Mouse (Mus musculus): ENCODE measurements around the gene Draxin. TPM values are rescaled to one million over a fixed set of nuclear protein-coding genes. Genes with fewer than 3 reads are reported as not detected.

Gene Draxin
- total and polyA plus RNA-seq, 3 experiments, result 0.29 to 0.41 TPM; not detected in 1

GRCm38 (mm10) chr4:148150953-148151266 is 20.4 kb upstream of the Draxin start:
- H3K4me1 ChIP-seq (ENCODE audit: control insufficient read depth, insufficient read depth, low read length), result 0 out of 2 replicates have a peak, but pooled peaks cover 3% of the 10 kb centered on the region
- no peaks in the 10 kb centered on the region for H3K27me3 ChIP-seq (ENCODE audit: control insufficient read depth, insufficient read depth, low read length)
- DNase-seq, result no peak
- peak overlapping the region; percentile 97 for H3K27ac ChIP-seq
- 26% methylated on average over 3 of the region's 3 CpGs for WGBS
- no peaks in the 10 kb centered on the region for H3K79me2 ChIP-seq (replicated peaks; ENCODE audit: control insufficient read depth, insufficient read depth, low read length)
- intact Hi-C loops (cut with DNase I), result loop anchor here (5.0 kb wide), 1 partner anchor 109 kb away; no protein-coding TSS in a partner anchor
- H3K9ac ChIP-seq (ENCODE audit: low read depth, low read length), result no peak overlapping the region
- no peaks in the 10 kb centered on the region for H3K36me3 ChIP-seq (ENCODE audit: control insufficient read depth, insufficient read depth, low read length)
- TF ChIP-seq POLR2A (IDR thresholded peaks at IDR 0.05; ENCODE audit: insufficient read depth, low read depth, low read length) (no peak), EP300 (IDR thresholded peaks at IDR 0.05; ENCODE audit: insufficient read depth, low read depth, low read length) (no peak), CTCF (IDR thresholded peaks at IDR 0.05) (no peak)
- H3K4me3 ChIP-seq, result peak overlapping the region; percentile 74

GRCm38 (mm10) chr4:148150242-148150641 is 19.7 kb upstream of the Draxin start:
- TF ChIP-seq POLR2A (IDR thresholded peaks at IDR 0.05; ENCODE audit: insufficient read depth, low read depth, low read length), result no peak
- TF ChIP-seq EP300 (IDR thresholded peaks at IDR 0.05; ENCODE audit: insufficient read depth, low read depth, low read length), result no peak
- no peak for TF ChIP-seq CTCF (IDR thresholded peaks at IDR 0.05)
- no peak overlapping the region for H3K4me3 ChIP-seq
- 73% methylated on average over 7 of the region's 7 CpGs for WGBS
- no peak overlapping the region for H3K9ac ChIP-seq (ENCODE audit: low read depth, low read length)
- no peak for DNase-seq
- no peak overlapping the region for H3K27ac ChIP-seq
- intact Hi-C loops (cut with DNase I), result loop anchor here (5.0 kb wide), 1 partner anchor 108 kb away; no protein-coding TSS in a partner anchor
- no peaks in the 10 kb centered on the region for H3K27me3 ChIP-seq (ENCODE audit: control insufficient read depth, insufficient read depth, low read length)
- 0 out of 2 replicates have a peak, but pooled peaks cover 3% of the 10 kb centered on the region for H3K4me1 ChIP-seq (ENCODE audit: control insufficient read depth, insufficient read depth, low read length)
- no peaks in the 10 kb centered on the region for H3K79me2 ChIP-seq (replicated peaks; ENCODE audit: control insufficient read depth, insufficient read depth, low read length)
- no peaks in the 10 kb centered on the region for H3K36me3 ChIP-seq (ENCODE audit: control insufficient read depth, insufficient read depth, low read length)

- Histone ChIP-seq H3K27ac (no peak overlapping the region), H3K27me3 (ENCODE audit: control insufficient read depth, insufficient read depth, low read length) (no peaks in the 10 kb centered on the region), H3K36me3 (ENCODE audit: control insufficient read depth, insufficient read depth, low read length) (no peaks in the 10 kb centered on the region), H3K79me2 (replicated peaks; ENCODE audit: control insufficient read depth, insufficient read depth, low read length) (no peaks in the 10 kb centered on the region), H3K9ac (ENCODE audit: low read depth, low read length) (no peak overlapping the region), H3K4me3 (no peak overlapping the region), H3K4me1 (ENCODE audit: control insufficient read depth, insufficient read depth, low read length) (0 out of 2 replicates have a peak, but pooled peaks cover 3% of the 10 kb centered on the region)
- no peak for DNase-seq
- no peak for TF ChIP-seq CTCF (IDR thresholded peaks at IDR 0.05)
- no peak for TF ChIP-seq POLR2A (IDR thresholded peaks at IDR 0.05; ENCODE audit: insufficient read depth, low read depth, low read length)
- TF ChIP-seq EP300 (IDR thresholded peaks at IDR 0.05; ENCODE audit: insufficient read depth, low read depth, low read length), result no peak
- WGBS, result 51% methylated on average over 12 of the region's 12 CpGs
- intact Hi-C loops (cut with DNase I), result no loop called here
These were observed 19.0 kb upstream of the Draxin start for GRCm38 (mm10) chr4:148149540-148149939.

GRCm38 (mm10) chr4:148147714-148148113 is 17.2 kb upstream of the Draxin start:
- H3K27ac ChIP-seq, result no peak overlapping the region
- 90% methylated on average over 2 of the region's 2 CpGs for WGBS
- DNase-seq, result no peak

GRCm38 (mm10) chr4:148143721-148144120 is 13.2 kb upstream of the Draxin start:
- no peak for DNase-seq
- H3K4me1 ChIP-seq (ENCODE audit: control insufficient read depth, insufficient read depth, low read length), result no peaks in the 10 kb centered on the region; the same call in 1 of the 2 replicates
- no peaks in the 10 kb centered on the region for H3K79me2 ChIP-seq (replicated peaks; ENCODE audit: control insufficient read depth, insufficient read depth, low read length)
- no peaks in the 10 kb centered on the region for H3K36me3 ChIP-seq (ENCODE audit: control insufficient read depth, insufficient read depth, low read length)
- no peak overlapping the region for H3K9ac ChIP-seq (ENCODE audit: low read depth, low read length)
- intact Hi-C loops (cut with DNase I), result no loop called here
- WGBS, result 69% methylated on average over 5 of the region's 5 CpGs
- H3K27ac ChIP-seq, result no peak overlapping the region
- no peak for TF ChIP-seq EP300 (IDR thresholded peaks at IDR 0.05; ENCODE audit: insufficient read depth, low read depth, low read length)
- TF ChIP-seq POLR2A (IDR thresholded peaks at IDR 0.05; ENCODE audit: insufficient read depth, low read depth, low read length), result no peak
- TF ChIP-seq CTCF (IDR thresholded peaks at IDR 0.05), result no peak
- no peak overlapping the region for H3K4me3 ChIP-seq
- H3K27me3 ChIP-seq (ENCODE audit: control insufficient read depth, insufficient read depth, low read length), result no peaks in the 10 kb centered on the region

More at GRCm38 (mm10) chr4:148147714-148148113, 17.2 kb upstream of the Draxin start:
- H3K79me2 ChIP-seq (replicated peaks; ENCODE audit: control insufficient read depth, insufficient read depth, low read length), result no peaks in the 10 kb centered on the region
- 0 out of 2 replicates have a peak, but pooled peaks cover 3% of the 10 kb centered on the region for H3K4me1 ChIP-seq (ENCODE audit: control insufficient read depth, insufficient read depth, low read length)
- intact Hi-C loops (cut with DNase I), result no loop called here
- TF ChIP-seq EP300 (IDR thresholded peaks at IDR 0.05; ENCODE audit: insufficient read depth, low read depth, low read length) (no peak), POLR2A (IDR thresholded peaks at IDR 0.05; ENCODE audit: insufficient read depth, low read depth, low read length) (no peak), CTCF (IDR thresholded peaks at IDR 0.05) (no peak)
- H3K4me3 ChIP-seq, result no peak overlapping the region
- H3K27me3 ChIP-seq (ENCODE audit: control insufficient read depth, insufficient read depth, low read length), result no peaks in the 10 kb centered on the region
- H3K9ac ChIP-seq (ENCODE audit: low read depth, low read length), result no peak overlapping the region
- H3K36me3 ChIP-seq (ENCODE audit: control insufficient read depth, insufficient read depth, low read length), result no peaks in the 10 kb centered on the region

GRCm38 (mm10) chr4:148140098-148141011 is 9.9 kb upstream of the Draxin start:
- under 1% methylated on average over 64 of the region's 65 CpGs for WGBS
- Histone ChIP-seq H3K79me2 (replicated peaks; ENCODE audit: control insufficient read depth, insufficient read depth, low read length) (no peaks in the 10 kb centered on the region), H3K27me3 (ENCODE audit: control insufficient read depth, insufficient read depth, low read length) (no peaks in the 10 kb centered on the region), H3K36me3 (ENCODE audit: control insufficient read depth, insufficient read depth, low read length) (no peaks in the 10 kb centered on the region), H3K4me1 (ENCODE audit: control insufficient read depth, insufficient read depth, low read length) (no peaks in the 10 kb centered on the region; the same call in 1 of the 2 replicates), H3K9ac (ENCODE audit: low read depth, low read length) (peak overlapping the region; percentile 83), H3K27ac (peak overlapping the region; percentile 96), H3K4me3 (peak overlapping the region; percentile 85)
- intact Hi-C loops (cut with DNase I), result loop anchor here (1.0 kb wide), 1 partner anchor 24 kb away; no protein-coding TSS in a partner anchor
- TF ChIP-seq EP300 (IDR thresholded peaks at IDR 0.05; ENCODE audit: insufficient read depth, low read depth, low read length), result peak; percentile 53; the same call in 1 of the 2 replicates
- peak; percentile 89 for TF ChIP-seq CTCF (IDR thresholded peaks at IDR 0.05)
- peak; percentile 71 for TF ChIP-seq POLR2A (IDR thresholded peaks at IDR 0.05; ENCODE audit: insufficient read depth, low read depth, low read length)
- peak; percentile 95 to 96 for DNase-seq
